Mouse (Mus musculus) cerebellum, adult 2 months (tissue): ENCODE data around the gene Olfr547.

Experiments
- CTCF ChIP-seq: fragments of 200-500 bp; IDR thresholded peaks from 2 replicates; pipeline ENCODE4 v1.5.1; 2011; ENCODE audit warnings: low read depth, mild to moderate bottlenecking, control low read depth, low read length, moderate library complexity, borderline replicate concordance; ENCODE audit not compliant: insufficient read depth
- POLR2A ChIP-seq: fragments of 200-500 bp; IDR thresholded peaks from 2 replicates; pipeline ENCODE4 v1.6.1; 2011; ENCODE audit warnings: low read length, control low read depth, borderline replicate concordance; ENCODE audit not compliant: insufficient read depth

DNA sequence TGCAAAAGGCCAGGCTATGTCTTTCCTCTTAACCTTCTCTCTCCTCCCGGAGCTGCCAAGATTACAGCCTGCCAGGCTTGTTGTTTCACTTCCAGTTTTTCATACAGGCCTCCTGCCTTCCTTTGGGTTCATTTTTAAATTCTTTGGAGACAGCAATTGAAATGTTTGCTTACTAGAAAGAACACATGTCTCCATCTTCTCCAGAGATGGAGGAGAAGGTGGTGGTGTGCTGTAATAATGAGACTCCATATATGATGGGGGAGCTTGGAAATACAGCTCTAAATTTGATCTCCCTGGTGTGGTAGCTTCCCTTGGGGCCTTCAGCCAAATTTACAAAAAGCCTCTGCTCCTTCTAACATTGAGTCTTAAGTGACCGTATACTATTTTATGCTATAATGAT lies 6.0 kb downstream of the Olfr547 start, which contains the start of gene Olfr548-ps1:
- TF ChIP-seq CTCF (no peak), POLR2A (no peak)
